Mouse (Mus musculus): ENCODE data around the gene Slc25a42. TPM values are rescaled to one million over a fixed set of nuclear protein-coding genes. Genes with fewer than 3 reads are reported as not detected.
"Not testable (repeated sequence)": the region's sequence is repeated elsewhere in the genome, so short reads cannot be mapped to it uniquely, and the experiment has no call there.

Slc25a42 gene
- polyA plus RNA-seq, 1 experiment from 2014 or later = 10.2 TPM

GRCm38 (mm10) chr8:70230837-70231236 lies 18.7 kb upstream of the Slc25a42 start:
- ATAC-seq (ENCODE audit: low FRiP score, low read depth) = no peak
- peaks cover 37% of the 10 kb centered on the region for H3K36me3 ChIP-seq
- 91% methylated on average over 9 of the region's 9 CpGs for WGBS
- no peaks in the 10 kb centered on the region for H3K27me3 ChIP-seq
- no peak overlapping the region for H3K27ac ChIP-seq (replicated peaks)
- H3K9me3 ChIP-seq = no peaks in the 10 kb centered on the region
- H3K4me3 ChIP-seq = no peak overlapping the region
- H3K4me1 ChIP-seq (replicated peaks) = peaks cover 26% of the 10 kb centered on the region
- no peak overlapping the region for H3K9ac ChIP-seq
- H3K4me2 ChIP-seq = no peak overlapping the region

- Histone ChIP-seq H3K4me2 (no peak overlapping the region), H3K4me1 (replicated peaks) (peaks cover 12% of the 10 kb centered on the region), H3K4me3 (no peak overlapping the region), H3K27ac (replicated peaks) (no peak overlapping the region), H3K36me3 (peaks cover 65% of the 10 kb centered on the region), H3K27me3 (no peaks in the 10 kb centered on the region), H3K9me3 (no peaks in the 10 kb centered on the region), H3K9ac (no peak overlapping the region)
- 13% methylated on average over 4 of the region's 4 CpGs for WGBS
- no peak for ATAC-seq (ENCODE audit: low FRiP score, low read depth)
Measured at GRCm38 (mm10) chr8:70227997-70228396, 15.9 kb upstream of the Slc25a42 start.

GRCm38 (mm10) chr8:70223341-70223740 lies 11.2 kb upstream of the Slc25a42 start:
- 51% methylated on average over 6 of the region's 6 CpGs for WGBS
- Histone ChIP-seq H3K27me3 (no peaks in the 10 kb centered on the region), H3K4me1 (replicated peaks) (0 out of 2 replicates have a peak, but pooled peaks cover 5% of the 10 kb centered on the region), H3K9ac (no peak overlapping the region), H3K9me3 (no peaks in the 10 kb centered on the region), H3K36me3 (peaks cover 58% of the 10 kb centered on the region), H3K4me2 (no peak overlapping the region), H3K4me3 (no peak overlapping the region), H3K27ac (replicated peaks) (no peak overlapping the region)
- no peak for ATAC-seq (ENCODE audit: low FRiP score, low read depth)

GRCm38 (mm10) chr8:70222041-70222440 lies 9.9 kb upstream of the Slc25a42 start:
- Histone ChIP-seq H3K36me3 (peaks cover 50% of the 10 kb centered on the region), H3K27ac (replicated peaks) (no peak overlapping the region), H3K4me2 (no peak overlapping the region), H3K9ac (no peak overlapping the region), H3K4me1 (replicated peaks) (0 out of 2 replicates have a peak, but pooled peaks cover 5% of the 10 kb centered on the region), H3K27me3 (no peaks in the 10 kb centered on the region), H3K9me3 (no peaks in the 10 kb centered on the region), H3K4me3 (no peak overlapping the region)
- no peak for ATAC-seq (ENCODE audit: low FRiP score, low read depth)
- 95% methylated on average over 12 of the region's 12 CpGs for WGBS

- no peak overlapping the region for H3K4me3 ChIP-seq
- WGBS = 97% methylated on average over 3 of the region's 3 CpGs
- H3K27ac ChIP-seq (replicated peaks) = no peak overlapping the region
- H3K36me3 ChIP-seq = peaks cover 49% of the 10 kb centered on the region
- 0 out of 2 replicates have a peak, but pooled peaks cover 5% of the 10 kb centered on the region for H3K4me1 ChIP-seq (replicated peaks)
- no peaks in the 10 kb centered on the region for H3K27me3 ChIP-seq
- no peaks in the 10 kb centered on the region for H3K9me3 ChIP-seq
- no peak for ATAC-seq (ENCODE audit: low FRiP score, low read depth)
- H3K4me2 ChIP-seq = no peak overlapping the region
- H3K9ac ChIP-seq = no peak overlapping the region
Measured at GRCm38 (mm10) chr8:70220911-70221310, 8.8 kb upstream of the Slc25a42 start.

- Histone ChIP-seq H3K4me3 (no peak overlapping the region), H3K27me3 (no peaks in the 10 kb centered on the region), H3K4me2 (no peak overlapping the region), H3K27ac (replicated peaks) (no peak overlapping the region), H3K4me1 (replicated peaks) (0 out of 2 replicates have a peak, but pooled peaks cover 5% of the 10 kb centered on the region), H3K36me3 (peaks cover 44% of the 10 kb centered on the region), H3K9ac (no peak overlapping the region), H3K9me3 (no peaks in the 10 kb centered on the region)
- no peak for ATAC-seq (ENCODE audit: low FRiP score, low read depth)
- WGBS = 74% methylated on average over 8 of the region's 8 CpGs
Measured at GRCm38 (mm10) chr8:70220236-70220840, 8.2 kb upstream of the Slc25a42 start.

- Histone ChIP-seq H3K27me3 (no peaks in the 10 kb centered on the region), H3K9me3 (no peaks in the 10 kb centered on the region), H3K4me1 (replicated peaks) (0 out of 2 replicates have a peak, but pooled peaks cover 5% of the 10 kb centered on the region), H3K27ac (replicated peaks) (no peak overlapping the region), H3K9ac (no peak overlapping the region), H3K4me2 (no peak overlapping the region), H3K4me3 (no peak overlapping the region), H3K36me3 (peaks cover 32% of the 10 kb centered on the region)
- WGBS = 65% methylated on average over 5 of the region's 5 CpGs
- no peak for ATAC-seq (ENCODE audit: low FRiP score, low read depth)
Measured at GRCm38 (mm10) chr8:70219107-70219684, 7.1 kb upstream of the Slc25a42 start.

- ATAC-seq (ENCODE audit: low FRiP score, low read depth) = no peak
- H3K27me3 ChIP-seq = no peaks in the 10 kb centered on the region
- H3K9ac ChIP-seq = no peak overlapping the region
- peaks cover 10% of the 10 kb centered on the region for H3K4me1 ChIP-seq (replicated peaks)
- H3K27ac ChIP-seq (replicated peaks) = no peak overlapping the region
- H3K4me2 ChIP-seq = no peak overlapping the region
- H3K4me3 ChIP-seq = no peak overlapping the region
- H3K36me3 ChIP-seq = peaks cover 15% of the 10 kb centered on the region
- no peaks in the 10 kb centered on the region for H3K9me3 ChIP-seq
Measured at GRCm38 (mm10) chr8:70217441-70217840, 5.3 kb upstream of the Slc25a42 start.

- 56% methylated on average over 1 of the region's 1 CpGs for WGBS
- no peak for ATAC-seq (ENCODE audit: low FRiP score, low read depth)
- H3K4me3 ChIP-seq = no peak overlapping the region
- H3K36me3 ChIP-seq = 0 out of 2 replicates have a peak, but pooled peaks cover 6% of the 10 kb centered on the region
- H3K9me3 ChIP-seq = no peaks in the 10 kb centered on the region
- no peak overlapping the region for H3K27ac ChIP-seq (replicated peaks)
- no peaks in the 10 kb centered on the region for H3K27me3 ChIP-seq
- no peak overlapping the region for H3K4me2 ChIP-seq
- no peak overlapping the region for H3K9ac ChIP-seq
- peaks cover 11% of the 10 kb centered on the region for H3K4me1 ChIP-seq (replicated peaks)
Measured at GRCm38 (mm10) chr8:70216566-70216965, 4.5 kb upstream of the Slc25a42 start.

- H3K4me3 ChIP-seq; H3K36me3 ChIP-seq; H3K27me3 ChIP-seq; ATAC-seq (ENCODE audit: low FRiP score, low read depth); H3K9me3 ChIP-seq; H3K4me2 ChIP-seq; H3K9ac ChIP-seq; H3K27ac ChIP-seq (replicated peaks): not testable (repeated sequence)
- H3K4me1 ChIP-seq (replicated peaks) = peaks cover 15% of the 10 kb centered on the region
- WGBS = 80% methylated on average over 3 of the region's 3 CpGs
Measured at GRCm38 (mm10) chr8:70216161-70216560, 4.1 kb upstream of the Slc25a42 start.

GRCm38 (mm10) chr8:70215092-70215491 lies 3.0 kb upstream of the Slc25a42 start:
- H3K9me3 ChIP-seq = no peaks in the 10 kb centered on the region
- no peak overlapping the region for H3K9ac ChIP-seq
- no peak overlapping the region for H3K4me3 ChIP-seq
- 82% methylated on average over 5 of the region's 5 CpGs for WGBS
- H3K27me3 ChIP-seq = 0 out of 2 replicates have a peak, but pooled peaks cover 8% of the 10 kb centered on the region
- no peaks in the 10 kb centered on the region for H3K36me3 ChIP-seq
- no peak for ATAC-seq (ENCODE audit: low FRiP score, low read depth)
- peaks cover 25% of the 10 kb centered on the region for H3K4me1 ChIP-seq (replicated peaks)
- no peak overlapping the region for H3K27ac ChIP-seq (replicated peaks)
- H3K4me2 ChIP-seq = no peak overlapping the region

- Histone ChIP-seq H3K9me3 (no peaks in the 10 kb centered on the region), H3K27me3 (0 out of 2 replicates have a peak, but pooled peaks cover 8% of the 10 kb centered on the region), H3K27ac (replicated peaks) (no peak overlapping the region), H3K36me3 (no peaks in the 10 kb centered on the region), H3K4me1 (replicated peaks) (peaks cover 24% of the 10 kb centered on the region), H3K4me2 (no peak overlapping the region), H3K4me3 (no peak overlapping the region), H3K9ac (no peak overlapping the region)
- WGBS = 79% methylated on average over 3 of the region's 3 CpGs
- no peak for ATAC-seq (ENCODE audit: low FRiP score, low read depth)
Measured at GRCm38 (mm10) chr8:70214411-70214810, 2.3 kb upstream of the Slc25a42 start.
